Mouse (Mus musculus): ENCODE data around the gene Atp2c1. TPM values are rescaled to one million over a fixed set of nuclear protein-coding genes. Genes with fewer than 3 reads are reported as not detected.

Atp2c1 gene
- total RNA-seq, 1 experiment, result 92.4 TPM

DNA sequence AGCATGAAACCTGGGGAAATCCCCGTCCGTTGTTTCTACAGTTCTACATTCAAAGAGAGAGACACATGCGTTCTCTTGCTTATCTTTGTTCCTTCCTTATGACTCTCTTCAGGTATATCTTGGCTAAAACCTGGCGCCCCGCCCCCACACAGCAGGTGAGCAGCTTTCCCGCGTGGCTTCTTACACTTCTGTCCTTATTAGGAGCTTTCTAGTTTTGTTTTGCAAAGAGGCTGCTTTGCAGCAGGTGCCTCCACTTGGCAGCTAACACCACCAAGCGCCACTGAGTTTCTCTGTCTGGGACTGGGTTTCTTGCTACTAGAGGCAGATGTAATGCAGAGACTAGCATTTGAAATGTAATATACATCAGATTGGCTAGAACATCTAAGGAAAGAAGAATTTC lies 10.4 kb upstream of the Atp2c1 start:
- Histone ChIP-seq H3K27ac (ENCODE audit: insufficient read depth, low read depth, low read length, poor library complexity, severe bottlenecking) (no peak overlapping the region), H3K4me3 (ENCODE audit: insufficient read depth in 1 of 2, low read depth in 1 of 2, low read length in 2 of 2, poor library complexity in 1 of 2, severe bottlenecking in 1 of 2) (no peak overlapping the region), H3K9me3 (ENCODE audit: control insufficient read depth, insufficient read depth, low read depth, low read length) (no peaks in the 10 kb centered on the region), H3K9ac (ENCODE audit: insufficient read depth, low read depth, low read length, poor library complexity, severe bottlenecking) (no peak overlapping the region), H3K4me1 (ENCODE audit: control insufficient read depth in 2 of 2, insufficient read depth in 2 of 2, low read length in 2 of 2, poor library complexity in 1 of 2) (peaks cover 5 to 8% of the 10 kb centered on the region in 2 experiments; a peak in 2 of 4 replicates), H3K36me3 (ENCODE audit: control insufficient read depth, insufficient read depth, low read length, poor library complexity, severe bottlenecking) (no peaks in the 10 kb centered on the region)
- in situ Hi-C loops (cut with MboI; ENCODE audit: low sequenced_read_pairs in 2 of 2, unreplicated experiment in 2 of 2), result no loop called here
- TF ChIP-seq ZNF384 (IDR thresholded peaks at IDR 0.05; ENCODE audit: low read depth, low read length), result no peak
- TF ChIP-seq ZC3H11A (IDR thresholded peaks at IDR 0.05; ENCODE audit: borderline replicate concordance, low read depth, low read length), result no peak
- TF ChIP-seq CHD2 (IDR thresholded peaks at IDR 0.05; ENCODE audit: low read depth, low read length), result no peak
- TF ChIP-seq MAFK (IDR thresholded peaks at IDR 0.05; ENCODE audit: insufficient read depth, low read depth, low read length), result no peak
- TF ChIP-seq HCFC1 (IDR thresholded peaks at IDR 0.05; ENCODE audit: borderline replicate concordance, insufficient read depth, low read length), result no peak
- DNase-seq (ENCODE audit: low read depth, low spot score), result no peak

GRCm38 (mm10) chr9:105536877-105537276 lies 9.8 kb upstream of the Atp2c1 start:
- H3K4me3 ChIP-seq (ENCODE audit: insufficient read depth in 1 of 2, low read depth in 1 of 2, low read length in 2 of 2, poor library complexity in 1 of 2, severe bottlenecking in 1 of 2), result no peak overlapping the region
- no peak overlapping the region for H3K9ac ChIP-seq (ENCODE audit: insufficient read depth, low read depth, low read length, poor library complexity, severe bottlenecking)
- no peak overlapping the region for H3K27ac ChIP-seq (ENCODE audit: insufficient read depth, low read depth, low read length, poor library complexity, severe bottlenecking)
- no peaks in the 10 kb centered on the region for H3K9me3 ChIP-seq (ENCODE audit: control insufficient read depth, insufficient read depth, low read depth, low read length)
- no peak for TF ChIP-seq MAFK (IDR thresholded peaks at IDR 0.05; ENCODE audit: insufficient read depth, low read depth, low read length)
- no peak for TF ChIP-seq ZC3H11A (IDR thresholded peaks at IDR 0.05; ENCODE audit: borderline replicate concordance, low read depth, low read length)
- TF ChIP-seq ZNF384 (IDR thresholded peaks at IDR 0.05; ENCODE audit: low read depth, low read length), result no peak
- no peak for TF ChIP-seq HCFC1 (IDR thresholded peaks at IDR 0.05; ENCODE audit: borderline replicate concordance, insufficient read depth, low read length)
- no peak for TF ChIP-seq CHD2 (IDR thresholded peaks at IDR 0.05; ENCODE audit: low read depth, low read length)
- in situ Hi-C loops (cut with MboI; ENCODE audit: low sequenced_read_pairs in 2 of 2, unreplicated experiment in 2 of 2), result no loop called here
- no peaks in the 10 kb centered on the region for H3K36me3 ChIP-seq (ENCODE audit: control insufficient read depth, insufficient read depth, low read length, poor library complexity, severe bottlenecking)
- peaks cover 5 to 8% of the 10 kb centered on the region in 2 experiments; a peak in 2 of 4 replicates for H3K4me1 ChIP-seq (ENCODE audit: control insufficient read depth in 2 of 2, insufficient read depth in 2 of 2, low read length in 2 of 2, poor library complexity in 1 of 2)
- DNase-seq (ENCODE audit: low read depth, low spot score), result no peak

- TF ChIP-seq ZC3H11A (IDR thresholded peaks at IDR 0.05; ENCODE audit: borderline replicate concordance, low read depth, low read length), result no peak
- no peak for TF ChIP-seq ZNF384 (IDR thresholded peaks at IDR 0.05; ENCODE audit: low read depth, low read length)
- TF ChIP-seq CHD2 (IDR thresholded peaks at IDR 0.05; ENCODE audit: low read depth, low read length), result no peak
- TF ChIP-seq MAFK (IDR thresholded peaks at IDR 0.05; ENCODE audit: insufficient read depth, low read depth, low read length), result no peak
- TF ChIP-seq HCFC1 (IDR thresholded peaks at IDR 0.05; ENCODE audit: borderline replicate concordance, insufficient read depth, low read length), result no peak
- Histone ChIP-seq H3K4me1 (ENCODE audit: control insufficient read depth in 2 of 2, insufficient read depth in 2 of 2, low read length in 2 of 2, poor library complexity in 1 of 2) (no peaks in the 10 kb centered on the region; a peak in 1 of 4 replicates), H3K9me3 (ENCODE audit: control insufficient read depth, insufficient read depth, low read depth, low read length) (no peaks in the 10 kb centered on the region), H3K9ac (ENCODE audit: insufficient read depth, low read depth, low read length, poor library complexity, severe bottlenecking) (no peak overlapping the region), H3K27ac (ENCODE audit: insufficient read depth, low read depth, low read length, poor library complexity, severe bottlenecking) (no peak overlapping the region), H3K36me3 (ENCODE audit: control insufficient read depth, insufficient read depth, low read length, poor library complexity, severe bottlenecking) (no peaks in the 10 kb centered on the region), H3K4me3 (ENCODE audit: insufficient read depth in 1 of 2, low read depth in 1 of 2, low read length in 2 of 2, poor library complexity in 1 of 2, severe bottlenecking in 1 of 2) (no peak overlapping the region)
- no peak for DNase-seq (ENCODE audit: low read depth, low spot score)
- in situ Hi-C loops (cut with MboI; ENCODE audit: low sequenced_read_pairs in 2 of 2, unreplicated experiment in 2 of 2), result no loop called here
Measured at GRCm38 (mm10) chr9:105525355-105525754, 1.8 kb downstream of the Atp2c1 start.

DNA sequence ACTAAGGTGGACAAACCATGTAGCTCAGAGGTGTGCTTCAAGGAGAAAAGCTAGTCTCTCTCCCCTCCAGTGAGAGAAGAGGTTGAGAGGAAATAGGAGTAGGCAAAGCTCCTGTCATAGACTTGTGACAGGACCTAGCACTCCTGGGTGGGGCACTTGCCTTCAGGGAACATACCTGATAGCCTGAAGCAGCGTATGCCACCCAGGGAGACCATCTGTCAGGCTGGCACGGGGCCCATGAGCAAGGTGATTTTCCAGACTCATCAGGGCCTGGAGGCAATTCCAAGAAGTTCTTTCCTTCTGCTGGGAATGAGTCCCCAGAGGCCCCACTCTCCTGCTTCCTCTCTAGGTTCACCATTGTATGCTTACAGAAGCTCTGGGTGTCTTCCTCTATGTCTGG lies 4.1 kb downstream of the Atp2c1 start:
- Histone ChIP-seq H3K4me1 (ENCODE audit: control insufficient read depth in 2 of 2, insufficient read depth in 2 of 2, low read length in 2 of 2, poor library complexity in 1 of 2) (no peaks in the 10 kb centered on the region; a peak in 1 of 4 replicates), H3K36me3 (ENCODE audit: control insufficient read depth, insufficient read depth, low read length, poor library complexity, severe bottlenecking) (no peaks in the 10 kb centered on the region), H3K9me3 (ENCODE audit: control insufficient read depth, insufficient read depth, low read depth, low read length) (no peaks in the 10 kb centered on the region), H3K4me3 (ENCODE audit: insufficient read depth in 1 of 2, low read depth in 1 of 2, low read length in 2 of 2, poor library complexity in 1 of 2, severe bottlenecking in 1 of 2) (no peak overlapping the region), H3K9ac (ENCODE audit: insufficient read depth, low read depth, low read length, poor library complexity, severe bottlenecking) (no peak overlapping the region), H3K27ac (ENCODE audit: insufficient read depth, low read depth, low read length, poor library complexity, severe bottlenecking) (no peak overlapping the region)
- no peak for TF ChIP-seq CHD2 (IDR thresholded peaks at IDR 0.05; ENCODE audit: low read depth, low read length)
- DNase-seq (ENCODE audit: low read depth, low spot score), result no peak
- in situ Hi-C loops (cut with MboI; ENCODE audit: low sequenced_read_pairs in 2 of 2, unreplicated experiment in 2 of 2), result no loop called here

- Histone ChIP-seq H3K9ac (ENCODE audit: insufficient read depth, low read depth, low read length, poor library complexity, severe bottlenecking) (no peak overlapping the region), H3K4me3 (ENCODE audit: insufficient read depth in 1 of 2, low read depth in 1 of 2, low read length in 2 of 2, poor library complexity in 1 of 2, severe bottlenecking in 1 of 2) (no peak overlapping the region), H3K27ac (ENCODE audit: insufficient read depth, low read depth, low read length, poor library complexity, severe bottlenecking) (no peak overlapping the region), H3K36me3 (ENCODE audit: control insufficient read depth, insufficient read depth, low read length, poor library complexity, severe bottlenecking) (no peaks in the 10 kb centered on the region), H3K9me3 (ENCODE audit: control insufficient read depth, insufficient read depth, low read depth, low read length) (no peaks in the 10 kb centered on the region), H3K4me1 (ENCODE audit: control insufficient read depth in 2 of 2, insufficient read depth in 2 of 2, low read length in 2 of 2, poor library complexity in 1 of 2) (no peaks in the 10 kb centered on the region; a peak in 1 of 4 replicates)
- in situ Hi-C loops (cut with MboI; ENCODE audit: low sequenced_read_pairs in 2 of 2, unreplicated experiment in 2 of 2), result no loop called here
- no peak for DNase-seq (ENCODE audit: low read depth, low spot score)
- TF ChIP-seq CHD2 (IDR thresholded peaks at IDR 0.05; ENCODE audit: low read depth, low read length) (no peak), HCFC1 (IDR thresholded peaks at IDR 0.05; ENCODE audit: borderline replicate concordance, insufficient read depth, low read length) (no peak), ZC3H11A (IDR thresholded peaks at IDR 0.05; ENCODE audit: borderline replicate concordance, low read depth, low read length) (no peak), MAFK (IDR thresholded peaks at IDR 0.05; ENCODE audit: insufficient read depth, low read depth, low read length) (no peak)
Measured at GRCm38 (mm10) chr9:105522063-105522462, 5.1 kb downstream of the Atp2c1 start.

Measured in ES-E14 (cell line).